Mouse (Mus musculus): ENCODE results near the gene P2rx6. TPM values are rescaled to one million over a fixed set of nuclear protein-coding genes. Genes with fewer than 3 reads are reported as not detected.
"Not testable (repeated sequence)": the region's sequence is repeated elsewhere in the genome, so short reads cannot be mapped to it uniquely, and the experiment has no call there.

P2rx6 gene
- polyA plus RNA-seq, 1 experiment from 2014 or later, result 0.27 TPM

- 91% methylated on average over 6 of the region's 6 CpGs for WGBS
- not testable (repeated sequence) for H3K27me3 ChIP-seq (ENCODE audit: control insufficient read depth, insufficient read depth, low read length); H3K4me1 ChIP-seq (ENCODE audit: control insufficient read depth, insufficient read depth, low read length); H3K9me3 ChIP-seq (ENCODE audit: control insufficient read depth, low read length); ATAC-seq (ENCODE audit: low FRiP score, low TSS enrichment); H3K9ac ChIP-seq (ENCODE audit: low read depth, low read length); H3K36me3 ChIP-seq (ENCODE audit: control insufficient read depth, insufficient read depth, low read length); H3K4me3 ChIP-seq (ENCODE audit: low read length); H3K27ac ChIP-seq (ENCODE audit: low read depth, low read length); H3K4me2 ChIP-seq (replicated peaks; ENCODE audit: low read depth, low read length)
Measured at GRCm38 (mm10) chr16:17614740-17615139, 53.1 kb downstream of the P2rx6 start.

- no peak overlapping the region for H3K9ac ChIP-seq (ENCODE audit: low read depth, low read length)
- H3K27ac ChIP-seq (ENCODE audit: low read depth, low read length), result no peak overlapping the region
- no peak overlapping the region for H3K4me2 ChIP-seq (replicated peaks; ENCODE audit: low read depth, low read length)
- no peaks in the 10 kb centered on the region for H3K27me3 ChIP-seq (ENCODE audit: control insufficient read depth, insufficient read depth, low read length)
- H3K9me3 ChIP-seq (ENCODE audit: control insufficient read depth, low read length), result no peaks in the 10 kb centered on the region
- H3K4me1 ChIP-seq (ENCODE audit: control insufficient read depth, insufficient read depth, low read length), result peaks cover 9% of the 10 kb centered on the region; the same call in 1 of the 2 replicates
- no peak overlapping the region for H3K4me3 ChIP-seq (ENCODE audit: low read length)
- 87% methylated on average over 5 of the region's 5 CpGs for WGBS
- no peak for ATAC-seq (ENCODE audit: low FRiP score, low TSS enrichment)
- no peaks in the 10 kb centered on the region for H3K36me3 ChIP-seq (ENCODE audit: control insufficient read depth, insufficient read depth, low read length)
Measured at GRCm38 (mm10) chr16:17616212-17616611, 54.5 kb downstream of the P2rx6 start.

- no peak overlapping the region for H3K27ac ChIP-seq (ENCODE audit: low read depth, low read length)
- peaks cover 12% of the 10 kb centered on the region; the same call in 1 of the 2 replicates for H3K36me3 ChIP-seq (ENCODE audit: control insufficient read depth, insufficient read depth, low read length)
- no peak overlapping the region; the same call in 1 of the 2 replicates for H3K4me2 ChIP-seq (replicated peaks; ENCODE audit: low read depth, low read length)
- no peak overlapping the region for H3K4me3 ChIP-seq (ENCODE audit: low read length)
- no peaks in the 10 kb centered on the region for H3K27me3 ChIP-seq (ENCODE audit: control insufficient read depth, insufficient read depth, low read length)
- no peak overlapping the region for H3K9ac ChIP-seq (ENCODE audit: low read depth, low read length)
- 11% methylated on average over 13 of the region's 13 CpGs for WGBS
- H3K9me3 ChIP-seq (ENCODE audit: control insufficient read depth, low read length), result no peaks in the 10 kb centered on the region
- H3K4me1 ChIP-seq (ENCODE audit: control insufficient read depth, insufficient read depth, low read length), result peaks cover 9% of the 10 kb centered on the region; the same call in 1 of the 2 replicates
- peak; percentile 73 for ATAC-seq (ENCODE audit: low FRiP score, low TSS enrichment)
Measured at GRCm38 (mm10) chr16:17617922-17618565, 56.4 kb downstream of the P2rx6 start.

- Histone ChIP-seq H3K4me2 (replicated peaks; ENCODE audit: low read depth, low read length) (peak within 1 kb of the TSS; percentile 72), H3K4me3 (ENCODE audit: low read length) (peak within 1 kb of the TSS; percentile 98), H3K36me3 (ENCODE audit: control insufficient read depth, insufficient read depth, low read length) (peaks cover 24% of the 10 kb centered on the region; the same call in 1 of the 2 replicates), H3K9ac (ENCODE audit: low read depth, low read length) (peak within 1 kb of the TSS; percentile 92), H3K9me3 (ENCODE audit: control insufficient read depth, low read length) (no peaks in the 10 kb centered on the region), H3K27ac (ENCODE audit: low read depth, low read length) (no peak within 1 kb of the TSS), H3K4me1 (ENCODE audit: control insufficient read depth, insufficient read depth, low read length) (peaks cover 9% of the 10 kb centered on the region; the same call in 1 of the 2 replicates), H3K27me3 (ENCODE audit: control insufficient read depth, insufficient read depth, low read length) (no peaks in the 10 kb centered on the region)
- peak; percentile 83 for ATAC-seq (ENCODE audit: low FRiP score, low TSS enrichment)
- 3% methylated on average over 60 of the region's 60 CpGs for WGBS
Measured at GRCm38 (mm10) chr16:17619198-17620105, 57.8 kb downstream of the P2rx6 start, which contains the start of gene Smpd4. TSS of gene Smpd4 (plus strand) at chr16:17619354.

- no peak overlapping the region for H3K9ac ChIP-seq (ENCODE audit: low read depth, low read length)
- H3K27ac ChIP-seq (ENCODE audit: low read depth, low read length), result no peak overlapping the region
- ATAC-seq (ENCODE audit: low FRiP score, low TSS enrichment), result no peak
- H3K27me3 ChIP-seq (ENCODE audit: control insufficient read depth, insufficient read depth, low read length), result no peaks in the 10 kb centered on the region
- 94% methylated on average over 1 of the region's 1 CpGs for WGBS
- peaks cover 36% of the 10 kb centered on the region for H3K36me3 ChIP-seq (ENCODE audit: control insufficient read depth, insufficient read depth, low read length)
- H3K4me2 ChIP-seq (replicated peaks; ENCODE audit: low read depth, low read length), result no peak overlapping the region
- peaks cover 9% of the 10 kb centered on the region; the same call in 1 of the 2 replicates for H3K4me1 ChIP-seq (ENCODE audit: control insufficient read depth, insufficient read depth, low read length)
- H3K4me3 ChIP-seq (ENCODE audit: low read length), result no peak overlapping the region
- H3K9me3 ChIP-seq (ENCODE audit: control insufficient read depth, low read length), result no peaks in the 10 kb centered on the region
Measured at GRCm38 (mm10) chr16:17621936-17622335, 60.3 kb downstream of the P2rx6 start.

GRCm38 (mm10) chr16:17625488-17626268 is 64.0 kb downstream of the P2rx6 start:
- no peaks in the 10 kb centered on the region for H3K27me3 ChIP-seq (ENCODE audit: control insufficient read depth, insufficient read depth, low read length)
- no peak overlapping the region for H3K4me2 ChIP-seq (replicated peaks; ENCODE audit: low read depth, low read length)
- 74% methylated on average over 8 of the region's 8 CpGs for WGBS
- no peaks in the 10 kb centered on the region for H3K9me3 ChIP-seq (ENCODE audit: control insufficient read depth, low read length)
- no peak overlapping the region for H3K4me3 ChIP-seq (ENCODE audit: low read length)
- H3K9ac ChIP-seq (ENCODE audit: low read depth, low read length), result no peak overlapping the region
- H3K4me1 ChIP-seq (ENCODE audit: control insufficient read depth, insufficient read depth, low read length), result no peaks in the 10 kb centered on the region; the same call in 1 of the 2 replicates
- ATAC-seq (ENCODE audit: low FRiP score, low TSS enrichment), result peak; percentile 76; the same call in 1 of the 2 replicates
- no peak overlapping the region for H3K27ac ChIP-seq (ENCODE audit: low read depth, low read length)
- H3K36me3 ChIP-seq (ENCODE audit: control insufficient read depth, insufficient read depth, low read length), result peaks cover 73% of the 10 kb centered on the region

- Histone ChIP-seq H3K4me3 (ENCODE audit: low read length) (no peak overlapping the region), H3K9ac (ENCODE audit: low read depth, low read length) (no peak overlapping the region), H3K27ac (ENCODE audit: low read depth, low read length) (no peak overlapping the region), H3K4me2 (replicated peaks; ENCODE audit: low read depth, low read length) (no peak overlapping the region), H3K4me1 (ENCODE audit: control insufficient read depth, insufficient read depth, low read length) (no peaks in the 10 kb centered on the region), H3K36me3 (ENCODE audit: control insufficient read depth, insufficient read depth, low read length) (peaks cover 77% of the 10 kb centered on the region), H3K9me3 (ENCODE audit: control insufficient read depth, low read length) (no peaks in the 10 kb centered on the region), H3K27me3 (ENCODE audit: control insufficient read depth, insufficient read depth, low read length) (no peaks in the 10 kb centered on the region)
- 93% methylated on average over 5 of the region's 5 CpGs for WGBS
- ATAC-seq (ENCODE audit: low FRiP score, low TSS enrichment), result no peak
Measured at GRCm38 (mm10) chr16:17626269-17626555, 64.5 kb downstream of the P2rx6 start.

Measured in kidney, embryonic 14.5 days (tissue).